Mouse (Mus musculus): ENCODE measurements at regions not wholly inside any gene's neighbourhood (a gene's known extent, or its start where the extent isn't known, plus 50 kb on each side); places are given as distances from the start of the nearest gene placed in this dataset.

DNA sequence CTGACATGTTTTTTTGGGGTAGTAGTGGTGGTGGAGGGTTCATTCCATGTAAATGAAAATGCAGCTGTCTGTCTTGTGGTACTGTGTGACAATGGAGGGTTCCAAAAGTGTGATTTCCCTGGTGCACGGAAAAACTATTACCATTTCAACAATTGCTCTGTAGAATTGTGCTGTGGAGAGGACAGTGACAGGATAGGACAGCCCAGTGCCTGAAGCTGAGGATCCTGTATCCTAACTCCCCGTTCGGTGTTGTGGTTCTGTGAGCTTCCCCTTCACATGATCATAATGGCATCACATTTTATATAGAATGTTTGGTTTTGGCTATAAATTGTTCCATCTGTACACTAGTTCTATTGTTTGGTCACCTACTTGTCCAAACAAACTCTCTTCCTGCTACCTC lies 196.4 kb downstream of the Mex3b start:
- TF ChIP-seq POLR2A (IDR thresholded peaks at IDR 0.05; ENCODE audit: control insufficient read depth in 1 of 2, insufficient read depth in 1 of 2, low read depth in 1 of 2, low read length in 2 of 2, poor library complexity in 1 of 2) (no peak), POLR2AphosphoS5 (IDR thresholded peaks at IDR 0.05; ENCODE audit: borderline replicate concordance, low read depth, low read length) (no peak)
